Mouse (Mus musculus) CD4-positive helper T cell, adult 2 months (primary cell): ENCODE data around the gene Emc1.

Source experiments
- DNase-seq: peaks from one replicate; pipeline ENCODE4 v3.0.0-alpha.2; 2012; ENCODE audit warnings: low read depth, missing footprints, low spot score

The Emc1 gene

DNA sequence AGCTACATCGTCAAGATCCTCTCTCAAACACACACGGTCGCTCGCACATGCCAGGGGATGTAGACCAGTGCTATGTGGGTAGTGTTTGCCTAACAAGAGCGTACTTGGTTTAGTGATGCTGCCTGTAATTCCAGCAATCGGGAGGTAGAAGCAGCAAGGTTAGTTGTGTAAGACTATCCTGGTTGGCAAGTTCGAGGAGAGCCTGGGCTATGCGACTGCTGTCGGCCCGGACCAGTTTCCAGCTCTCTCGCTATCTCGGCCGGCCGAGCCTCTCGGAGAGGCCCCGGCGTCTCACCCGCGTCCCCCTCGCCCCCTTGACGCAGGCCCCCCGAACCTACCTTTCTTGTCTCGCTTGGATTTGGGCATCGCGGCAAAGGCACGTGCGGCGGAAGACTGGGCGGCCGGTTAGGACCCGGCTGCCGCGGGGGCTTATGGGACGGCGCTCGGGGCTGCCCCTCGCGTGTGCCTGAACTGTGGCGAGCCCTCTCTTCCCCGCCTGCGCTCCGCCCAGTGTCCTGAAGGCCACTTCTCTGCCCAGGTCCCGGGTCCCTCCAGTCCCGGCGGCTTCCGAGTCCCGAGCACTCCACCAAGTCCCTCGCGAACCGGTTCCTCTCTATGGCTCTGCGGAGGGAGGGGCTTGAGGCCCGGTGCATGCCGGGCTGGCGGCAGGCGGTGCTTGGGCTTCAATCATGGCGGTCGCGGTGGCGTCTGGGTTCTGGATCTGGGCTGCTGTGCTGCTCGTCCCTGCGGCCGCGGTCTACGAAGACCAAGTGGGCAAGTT is at the start of gene Emc1, which contains the start of the genes Mrto4 and Ubr4:
Gene Emc1 (plus strand): TSS at position 657 of the 781 bp plus-strand sequence.
Gene Mrto4 (minus strand): TSS at position 646 of the 781 bp plus-strand sequence.
Gene Ubr4 (plus strand): TSS at position 679 of the 781 bp plus-strand sequence.
- DNase-seq, result peak; percentile 88

DNA sequence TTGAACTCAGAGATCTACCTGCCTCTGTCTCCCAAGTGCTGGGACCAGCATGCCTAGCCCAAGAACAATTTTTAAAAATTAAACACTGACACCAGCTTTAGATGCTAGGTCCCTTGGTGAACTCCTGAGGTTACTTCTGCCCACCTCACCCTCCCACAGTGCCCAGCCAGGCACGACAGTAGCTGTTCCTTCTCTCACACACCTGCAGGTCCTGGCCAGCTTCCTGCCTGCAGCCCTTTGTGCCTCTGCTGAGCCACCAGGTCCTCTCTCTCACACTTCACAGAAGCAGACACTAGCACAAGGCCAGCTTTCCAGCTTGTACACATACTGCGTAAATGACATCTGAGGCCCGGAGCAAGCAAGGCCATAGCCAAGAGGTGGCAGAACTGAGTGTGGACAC is 46.9 kb upstream of the Emc1 start:
- no peak for DNase-seq

DNA sequence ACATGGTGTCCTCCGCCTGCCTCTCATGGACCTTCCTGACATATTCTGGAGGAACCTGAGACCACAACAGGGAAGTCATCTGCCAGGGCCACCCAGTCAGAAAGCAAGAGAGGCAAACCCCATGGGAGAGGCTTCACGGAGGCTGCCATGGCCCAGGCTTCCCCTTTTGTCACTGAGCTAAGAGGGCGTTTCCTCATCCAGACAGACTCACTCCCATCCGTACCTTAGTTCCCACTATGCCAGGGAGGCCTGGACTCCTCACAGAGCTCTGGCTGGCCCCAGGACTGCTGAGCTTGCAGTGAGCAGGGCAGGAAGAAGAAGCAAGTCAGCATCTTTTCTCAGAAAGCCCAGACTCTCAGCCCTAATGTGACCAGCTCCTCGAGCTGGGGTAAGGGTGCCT is 44.5 kb upstream of the Emc1 start:
- DNase-seq, result no peak

DNA sequence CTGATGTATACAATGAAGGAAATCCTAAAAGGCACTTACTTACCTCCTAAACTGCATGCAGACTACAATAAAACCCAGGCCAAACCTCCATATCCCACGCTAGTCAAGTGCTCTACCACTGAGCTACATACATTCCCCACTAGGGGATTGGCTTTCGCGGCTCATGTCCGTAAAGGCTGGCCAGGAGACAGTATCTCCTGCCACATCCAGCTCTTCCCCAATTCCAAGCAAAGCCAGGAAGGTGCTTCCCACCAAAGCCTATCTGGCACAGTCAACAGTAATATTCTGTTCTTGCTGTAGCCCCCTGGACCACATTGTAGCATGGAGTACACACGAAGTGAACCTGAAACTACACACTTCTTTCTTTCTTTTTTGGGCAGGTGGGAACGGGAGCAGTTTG is 42.7 kb upstream of the Emc1 start:
- peak; percentile 26 for DNase-seq

GRCm38 (mm10) chr4:139310171-139310898 is 42.1 kb upstream of the Emc1 start, which contains the start of the genes Pqlc2 and Akr7a5:
Gene Pqlc2, minus strand, starts transcription at chr4:139310708.
Gene Akr7a5, plus strand, starts transcription at chr4:139310744.
- peak; percentile 94 for DNase-seq

DNA sequence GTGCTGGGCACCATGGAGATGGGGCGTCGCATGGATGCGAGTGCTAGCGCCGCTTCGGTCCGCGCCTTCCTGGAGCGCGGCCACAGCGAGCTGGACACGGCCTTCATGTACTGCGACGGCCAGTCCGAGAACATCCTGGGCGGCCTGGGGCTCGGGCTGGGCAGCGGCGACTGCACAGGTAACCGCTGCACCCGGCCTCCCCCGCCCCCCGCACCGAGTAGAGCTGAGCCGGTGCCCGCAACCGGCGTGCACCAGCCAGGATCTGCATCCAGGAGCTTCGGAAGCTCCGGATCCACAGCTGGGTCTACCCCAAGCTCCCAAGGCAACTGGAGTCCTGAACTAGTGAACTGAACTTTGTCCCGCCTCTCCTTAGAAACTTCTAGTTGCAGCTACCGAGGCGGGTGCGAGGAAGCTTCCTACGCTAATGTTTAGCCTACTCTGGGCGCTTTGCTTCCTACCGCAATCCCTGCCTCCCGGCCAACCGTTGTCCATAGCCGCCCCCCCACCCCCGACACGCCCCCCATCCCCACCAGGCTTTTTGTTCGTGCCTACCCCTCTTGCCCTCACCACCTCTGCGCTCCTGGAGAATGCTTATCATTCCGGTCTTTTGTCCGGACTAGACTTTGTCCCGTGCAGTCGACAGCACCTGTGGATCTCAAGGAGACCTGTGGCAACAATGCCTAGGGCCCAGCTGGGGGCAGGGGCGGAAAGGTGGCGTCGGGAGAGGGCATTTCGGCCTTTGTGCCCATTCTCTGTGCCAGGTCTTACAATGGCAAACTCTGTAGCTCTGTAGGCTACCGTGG is 41.3 kb upstream of the Emc1 start:
- DNase-seq, result no peak

- DNase-seq, result no peak
Measured at GRCm38 (mm10) chr4:139311707-139312106, 40.7 kb upstream of the Emc1 start.

DNA sequence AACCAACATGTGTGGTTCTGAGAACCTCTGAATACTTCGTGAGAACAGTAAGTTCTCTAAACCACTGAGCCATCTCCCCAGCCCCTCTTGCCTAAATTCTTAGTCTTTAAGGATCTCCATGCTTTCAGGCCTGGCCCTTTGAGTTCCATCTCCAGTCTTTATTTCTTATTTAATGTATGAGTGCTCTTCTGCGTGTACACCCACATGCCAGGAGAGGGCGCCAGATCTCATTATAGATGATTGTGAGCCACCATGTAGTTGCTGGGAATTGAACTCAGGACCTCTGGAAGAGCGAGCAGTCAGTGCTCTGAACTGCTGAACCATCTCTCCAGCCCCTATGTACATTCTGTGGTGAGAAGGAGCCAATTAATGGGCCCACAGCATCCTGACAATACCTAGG is 39.8 kb upstream of the Emc1 start:
- peak; percentile 65 for DNase-seq

GRCm38 (mm10) chr4:139318449-139318848 is 33.9 kb upstream of the Emc1 start:
- no peak for DNase-seq

GRCm38 (mm10) chr4:139319740-139320139 is 32.6 kb upstream of the Emc1 start:
- peak; percentile 62 for DNase-seq

GRCm38 (mm10) chr4:139330605-139331004 is 21.8 kb upstream of the Emc1 start:
- peak; percentile 93 for DNase-seq

GRCm38 (mm10) chr4:139334631-139335295 is 17.6 kb upstream of the Emc1 start:
- no peak for DNase-seq

DNA sequence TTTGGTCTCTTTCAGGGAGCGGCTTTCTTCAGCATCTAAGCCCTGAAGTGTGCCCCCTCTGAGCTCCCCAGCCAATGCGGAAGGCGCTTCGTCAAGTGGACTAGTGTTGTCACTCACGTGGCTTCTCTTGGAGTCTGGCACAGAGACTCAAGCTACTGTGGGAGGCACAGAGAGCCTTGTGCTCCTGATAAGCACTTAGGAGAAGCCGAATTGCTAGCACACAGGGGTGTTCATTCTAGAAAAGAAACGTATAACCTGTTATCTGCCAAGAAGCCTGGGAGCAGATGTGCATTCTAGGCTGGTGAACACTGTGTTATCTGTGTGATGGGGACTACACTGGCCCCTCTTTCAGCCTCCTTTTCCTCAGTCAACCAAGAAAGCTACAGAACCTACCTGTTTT is 16.9 kb upstream of the Emc1 start:
- no peak for DNase-seq

DNA sequence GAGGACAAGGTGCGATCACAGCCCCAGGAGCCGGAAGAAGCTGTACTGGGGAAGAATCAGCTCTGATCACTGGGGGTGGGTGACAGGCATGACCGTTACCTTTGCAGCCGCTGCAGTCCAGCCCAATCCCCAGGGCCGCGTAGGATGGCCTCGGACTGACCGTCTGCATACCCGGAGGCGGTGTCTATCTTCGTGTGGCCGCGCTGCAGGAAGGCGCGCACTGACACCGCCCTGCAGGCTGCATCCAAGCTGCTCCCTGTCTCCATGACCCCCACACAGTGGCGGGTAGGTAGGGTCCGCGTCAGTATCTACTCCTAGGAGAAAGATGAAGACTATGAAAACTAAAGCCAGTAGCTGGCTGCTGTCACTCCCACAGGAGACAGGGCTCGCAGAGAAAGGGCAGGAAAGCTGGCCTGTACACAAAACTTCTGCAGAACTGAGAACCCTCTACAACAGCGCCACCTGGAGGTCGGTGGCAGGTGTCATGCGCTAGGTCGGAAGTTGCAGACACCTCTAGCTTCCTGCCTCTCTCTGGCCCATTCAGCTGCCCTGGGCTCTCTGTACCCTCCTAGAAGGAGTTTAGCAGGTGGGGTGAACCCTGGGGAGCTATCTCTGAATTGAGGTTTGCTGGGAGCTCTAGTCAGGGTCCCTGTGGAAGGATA is 15.4 kb upstream of the Emc1 start:
- peak; percentile 86 for DNase-seq

DNA sequence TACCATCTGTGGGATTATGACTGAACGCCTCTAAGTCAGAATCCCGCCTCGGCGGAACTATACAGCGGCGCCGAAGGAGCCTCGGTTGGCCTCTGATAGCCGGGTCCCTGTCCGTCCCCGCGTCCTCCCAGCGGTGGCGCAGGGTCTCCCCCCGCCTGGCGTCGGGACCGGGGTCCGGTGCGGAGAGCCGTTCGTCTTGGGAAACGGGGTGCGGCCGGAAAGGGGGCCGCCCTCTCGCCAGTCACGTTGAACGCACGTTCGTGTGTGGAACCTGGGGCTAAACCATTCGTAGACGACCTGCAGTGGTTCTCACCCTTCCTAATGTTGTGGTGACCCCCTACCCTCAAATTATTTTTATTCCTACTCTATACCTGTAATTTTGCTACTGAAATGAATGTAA is 14.2 kb upstream of the Emc1 start:
- DNase-seq, result no peak

GRCm38 (mm10) chr4:139340835-139341234 is 11.6 kb upstream of the Emc1 start:
- DNase-seq, result no peak

DNA sequence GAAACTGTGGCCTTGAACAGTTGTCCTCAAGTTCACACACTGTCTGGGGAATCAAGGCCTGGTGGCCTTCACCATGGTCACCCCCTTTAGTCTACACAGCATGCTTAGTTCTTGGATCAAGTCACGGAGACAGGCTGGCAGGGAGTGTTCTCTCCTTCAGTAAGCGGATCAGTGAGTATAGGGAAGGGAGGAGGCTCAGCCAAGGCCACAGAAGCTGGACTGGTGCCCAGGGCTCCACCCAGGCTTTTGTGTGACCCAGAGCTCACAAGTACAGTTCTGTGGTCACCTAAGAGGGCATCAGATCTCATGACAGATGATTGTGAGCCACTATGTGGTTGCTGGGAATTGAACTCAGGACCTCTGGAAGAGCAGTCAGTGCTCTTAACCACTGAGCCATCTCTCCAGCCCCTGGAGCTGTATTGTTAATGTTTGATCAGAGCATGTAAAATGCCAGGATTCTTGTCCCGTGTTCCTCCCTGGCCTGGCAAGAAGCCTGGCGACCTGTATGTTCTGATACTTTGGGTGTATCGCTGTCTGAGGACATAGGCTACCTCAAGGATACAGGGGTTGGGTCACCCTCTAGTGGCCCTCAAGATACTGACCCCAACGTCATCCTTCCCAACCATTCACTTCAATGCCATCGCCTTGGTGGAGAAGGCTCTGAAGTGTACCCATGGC is 10.7 kb upstream of the Emc1 start:
- DNase-seq, result no peak

GRCm38 (mm10) chr4:139343718-139344117 is 8.7 kb upstream of the Emc1 start:
- DNase-seq, result no peak

GRCm38 (mm10) chr4:139345416-139346019 is 6.9 kb upstream of the Emc1 start:
- DNase-seq, result no peak

GRCm38 (mm10) chr4:139352832-139353231 is 445 bp downstream of the Emc1 start:
- no peak for DNase-seq
